Mouse (Mus musculus) lung, adult 10 weeks (tissue): ENCODE results near the gene Gzmk. TPM values are rescaled to one million over a fixed set of nuclear protein-coding genes. Genes with fewer than 3 reads are reported as not detected.

Experiments used
- polyA plus RNA-seq: library from polyadenylated mRNA; stranded (reverse); fragments of 350-450 nt; fragmentation: Illumina TruSeq; extraction: RNeasy Lipid Tissue Mini Kit (QIAGEN cat#74804); gene quantifications from one replicate; pipeline ENCODE4 v1.2.3, GENCODE M21; 2014; ENCODE audit warnings: low read depth, low replicate concordance; ENCODE audit not compliant: insufficient read depth

The Gzmk gene
- polyA plus RNA-seq: not detected

GRCm38 (mm10) chr13:113225811-113226210 is at the start of gene Gzmk:
Gene Gzmk, minus strand, starts transcription at chr13:113225908.

GRCm38 (mm10) chr13:113209624-113210023 is 16.1 kb downstream of the Gzmk start, which contains the start of gene Esm1:
Gene Esm1, plus strand, starts transcription at chr13:113209659.

Other genes with a start within 250 kb of the Gzmk start
- 2.9 TPM for gene Ccno, start 238.1 kb downstream of the Gzmk start, polyA plus RNA-seq
- 0.24 TPM for gene Mcidas, start 232.1 kb downstream of the Gzmk start, polyA plus RNA-seq
- gene Cdc20b, start 190.8 kb downstream of the Gzmk start, polyA plus RNA-seq: not detected
- 105 TPM for gene Gpx8, start 179.5 kb downstream of the Gzmk start, polyA plus RNA-seq
- 71.5 TPM for gene Gzma, start 124.9 kb downstream of the Gzmk start, polyA plus RNA-seq
- gene Esm1, start 16.2 kb downstream of the Gzmk start, polyA plus RNA-seq: 17.5 TPM
- gene BC067074, start 67.3 kb upstream of the Gzmk start, polyA plus RNA-seq: 1.9 TPM